Mouse (Mus musculus): ENCODE results near the gene Sebox. TPM values are rescaled to one million over a fixed set of nuclear protein-coding genes. Genes with fewer than 3 reads are reported as not detected.
A peak's percentile ranks its signal among the peaks of the same experiment; 100 is the strongest.

Gene Sebox
- polyA plus RNA-seq (2015; fragmentation: Nextera tagmentation; extraction: Ambion mirVana): 0.09 and 0.24 TPM in 2 replicates

- H3K27me3 ChIP-seq: peaks cover 41% of the 10 kb centered on the region
- H3K9me3 ChIP-seq (replicated peaks): no peaks in the 10 kb centered on the region
- H3K4me2 ChIP-seq: no peak within 1 kb of the TSS
- DNase-seq (no peak), ATAC-seq (ENCODE audit: low read depth) (no peak)
- no peak within 1 kb of the TSS for H3K4me3 ChIP-seq (replicated peaks)
- no peak within 1 kb of the TSS for H3K27ac ChIP-seq
- H3K4me1 ChIP-seq (replicated peaks): peaks cover 13% of the 10 kb centered on the region
- no peak within 1 kb of the TSS for H3K9ac ChIP-seq
- WGBS (ENCODE audit: insufficient replicate concordance): 63% methylated on average over 7 of the region's 7 CpGs
- peaks cover 25% of the 10 kb centered on the region for H3K36me3 ChIP-seq
These were observed at the start of gene Sebox for GRCm38 (mm10) chr11:78502909-78503650. Gene Sebox (plus strand): TSS chr11:78503447.

GRCm38 (mm10) chr11:78453675-78454074 is 49.6 kb upstream of the Sebox start:
- Histone ChIP-seq H3K9ac (no peak overlapping the region), H3K4me2 (no peak overlapping the region), H3K27me3 (peaks cover 10% of the 10 kb centered on the region; the same call in 1 of the 2 replicates), H3K36me3 (no peaks in the 10 kb centered on the region), H3K4me1 (replicated peaks) (peaks cover 3% of the 10 kb centered on the region), H3K4me3 (replicated peaks) (no peak overlapping the region), H3K27ac (no peak overlapping the region), H3K9me3 (replicated peaks) (no peaks in the 10 kb centered on the region)
- WGBS (ENCODE audit: insufficient replicate concordance): 9% methylated on average over 4 of the region's 4 CpGs
- no peak for ATAC-seq (ENCODE audit: low read depth)
- peak; percentile 49 for DNase-seq

- no peak for ATAC-seq (ENCODE audit: low read depth)
- peaks cover 3% of the 10 kb centered on the region for H3K4me1 ChIP-seq (replicated peaks)
- H3K4me3 ChIP-seq (replicated peaks): no peak overlapping the region
- no peak overlapping the region for H3K27ac ChIP-seq
- no peak overlapping the region for H3K9ac ChIP-seq
- H3K36me3 ChIP-seq: no peaks in the 10 kb centered on the region
- 52% methylated on average over 7 of the region's 7 CpGs for WGBS (ENCODE audit: insufficient replicate concordance)
- no peak overlapping the region for H3K4me2 ChIP-seq
- H3K27me3 ChIP-seq: peaks cover 10% of the 10 kb centered on the region; the same call in 1 of the 2 replicates
- DNase-seq: no peak
- H3K9me3 ChIP-seq (replicated peaks): no peaks in the 10 kb centered on the region
These were observed 49.0 kb upstream of the Sebox start for GRCm38 (mm10) chr11:78454276-78454675.

GRCm38 (mm10) chr11:78455308-78455707 is 47.9 kb upstream of the Sebox start:
- DNase-seq (no peak), ATAC-seq (ENCODE audit: low read depth) (no peak)
- no peaks in the 10 kb centered on the region for H3K9me3 ChIP-seq (replicated peaks)
- no peak overlapping the region for H3K4me3 ChIP-seq (replicated peaks)
- H3K9ac ChIP-seq: no peak overlapping the region
- no peaks in the 10 kb centered on the region for H3K36me3 ChIP-seq
- H3K27me3 ChIP-seq: peaks cover 10% of the 10 kb centered on the region; the same call in 1 of the 2 replicates
- H3K4me2 ChIP-seq: no peak overlapping the region
- WGBS (ENCODE audit: insufficient replicate concordance): 22% methylated on average over 5 of the region's 5 CpGs
- H3K4me1 ChIP-seq (replicated peaks): peaks cover 3% of the 10 kb centered on the region
- no peak overlapping the region for H3K27ac ChIP-seq

GRCm38 (mm10) chr11:78458740-78459139 is 44.5 kb upstream of the Sebox start:
- H3K9me3 ChIP-seq (replicated peaks): peaks cover 4% of the 10 kb centered on the region; the same call in 1 of the 2 replicates

GRCm38 (mm10) chr11:78461894-78462293 is 41.4 kb upstream of the Sebox start:
- Histone ChIP-seq H3K27me3 (no peaks in the 10 kb centered on the region; the same call in 1 of the 2 replicates), H3K9me3 (replicated peaks) (peaks cover 4% of the 10 kb centered on the region; the same call in 1 of the 2 replicates), H3K27ac (no peak overlapping the region), H3K4me1 (replicated peaks) (peaks cover 40% of the 10 kb centered on the region), H3K4me3 (replicated peaks) (no peak overlapping the region), H3K36me3 (no peaks in the 10 kb centered on the region), H3K9ac (no peak overlapping the region), H3K4me2 (no peak overlapping the region)
- DNase-seq: no peak
- WGBS (ENCODE audit: insufficient replicate concordance): 58% methylated on average over 1 of the region's 1 CpGs
- ATAC-seq (ENCODE audit: low read depth): no peak

More at GRCm38 (mm10) chr11:78458740-78459139, 44.5 kb upstream of the Sebox start:
- Histone ChIP-seq H3K36me3 (no peaks in the 10 kb centered on the region), H3K4me3 (replicated peaks) (no peak overlapping the region), H3K9ac (no peak overlapping the region), H3K4me2 (no peak overlapping the region), H3K27me3 (peaks cover 3% of the 10 kb centered on the region; the same call in 1 of the 2 replicates), H3K27ac (no peak overlapping the region), H3K4me1 (replicated peaks) (peaks cover 12% of the 10 kb centered on the region)
- WGBS (ENCODE audit: insufficient replicate concordance): 67% methylated on average over 17 of the region's 17 CpGs
- DNase-seq (no peak), ATAC-seq (ENCODE audit: low read depth) (no peak)

GRCm38 (mm10) chr11:78462669-78463068 is 40.6 kb upstream of the Sebox start:
- 74% methylated on average over 5 of the region's 5 CpGs for WGBS (ENCODE audit: insufficient replicate concordance)
- Histone ChIP-seq H3K27ac (no peak overlapping the region), H3K9ac (no peak overlapping the region), H3K4me2 (no peak overlapping the region), H3K9me3 (replicated peaks) (peaks cover 4% of the 10 kb centered on the region; the same call in 1 of the 2 replicates), H3K36me3 (no peaks in the 10 kb centered on the region), H3K27me3 (no peaks in the 10 kb centered on the region; the same call in 1 of the 2 replicates), H3K4me1 (replicated peaks) (peaks cover 43% of the 10 kb centered on the region), H3K4me3 (replicated peaks) (no peak overlapping the region)
- DNase-seq: no peak
- no peak for ATAC-seq (ENCODE audit: low read depth)

- WGBS (ENCODE audit: insufficient replicate concordance): 40% methylated on average over 13 of the region's 13 CpGs
- Histone ChIP-seq H3K27ac (no peak overlapping the region), H3K9ac (0 out of 2 replicates have a peak overlapping the region, but pooled peaks have one; percentile 20), H3K9me3 (replicated peaks) (peaks cover 4% of the 10 kb centered on the region; the same call in 1 of the 2 replicates), H3K4me2 (peak overlapping the region; percentile 23), H3K4me3 (replicated peaks) (no peak overlapping the region), H3K27me3 (no peaks in the 10 kb centered on the region; the same call in 1 of the 2 replicates), H3K36me3 (no peaks in the 10 kb centered on the region), H3K4me1 (replicated peaks) (peaks cover 43% of the 10 kb centered on the region)
- no peak for ATAC-seq (ENCODE audit: low read depth)
- no peak for DNase-seq
These were observed 39.8 kb upstream of the Sebox start for GRCm38 (mm10) chr11:78463286-78464036.

- H3K4me2 ChIP-seq: peak overlapping the region; percentile 87
- H3K4me3 ChIP-seq (replicated peaks): peak overlapping the region; percentile 65
- no peak overlapping the region for H3K27ac ChIP-seq
- WGBS (ENCODE audit: insufficient replicate concordance): 45% methylated on average over 9 of the region's 9 CpGs
- DNase-seq (no peak), ATAC-seq (ENCODE audit: low read depth) (no peak)
- no peak overlapping the region for H3K9ac ChIP-seq
- H3K9me3 ChIP-seq (replicated peaks): peaks cover 4% of the 10 kb centered on the region; the same call in 1 of the 2 replicates
- no peaks in the 10 kb centered on the region for H3K36me3 ChIP-seq
- H3K4me1 ChIP-seq (replicated peaks): peaks cover 43% of the 10 kb centered on the region
- no peaks in the 10 kb centered on the region for H3K27me3 ChIP-seq
These were observed 38.1 kb upstream of the Sebox start for GRCm38 (mm10) chr11:78465116-78465515.

- Histone ChIP-seq H3K9ac (peak within 1 kb of the TSS; percentile 74), H3K4me1 (replicated peaks) (peaks cover 43% of the 10 kb centered on the region), H3K27me3 (no peaks in the 10 kb centered on the region), H3K36me3 (no peaks in the 10 kb centered on the region), H3K9me3 (replicated peaks) (peaks cover 4% of the 10 kb centered on the region; the same call in 1 of the 2 replicates), H3K4me2 (peak within 1 kb of the TSS; percentile 87), H3K4me3 (replicated peaks) (peak within 1 kb of the TSS; percentile 65), H3K27ac (peak within 1 kb of the TSS; percentile 75)
- peak; percentile 84 for ATAC-seq (ENCODE audit: low read depth)
- under 1% methylated on average over 41 of the region's 41 CpGs for WGBS (ENCODE audit: insufficient replicate concordance)
- peak; percentile 61 for DNase-seq
These were observed 37.6 kb upstream of the Sebox start, which contains the start of gene Slc46a1 for GRCm38 (mm10) chr11:78465568-78466180. Gene Slc46a1 (plus strand): TSS chr11:78465697.
